Mouse (Mus musculus) liver, embryonic 11.5 days (tissue): ENCODE results near the gene Kpna1. TPM values are rescaled to one million over a fixed set of nuclear protein-coding genes. Genes with fewer than 3 reads are reported as not detected.
"Not testable (repeated sequence)": the region's sequence is repeated elsewhere in the genome, so short reads cannot be mapped to it uniquely, and the experiment has no call there.

Source experiments
- ATAC-seq: fragments of 200-750 bp; cut with Nextera tagmentation; replicated peaks from 2 replicates; pipeline ENCODE4 v1.8.0; 2017; ENCODE audit warnings: moderate number of reproducible peaks, mild to moderate bottlenecking, moderate TSS enrichment, moderate library complexity; ENCODE audit not compliant: low FRiP score
- DNase-seq: peaks from one replicate; pipeline ENCODE4 v3.0.0-alpha.2; 2017; ENCODE audit warnings: low spot score
- H3K27ac ChIP-seq: fragments of 300-500 bp; sonication (generic); 2 replicates; pipeline ENCODE4 v1.5.1; 2014; ENCODE audit warnings: mild to moderate bottlenecking, low read depth, low read length, control low read depth
- H3K27me3 ChIP-seq: fragments of 300-500 bp; sonication (generic); replicated peaks from 2 replicates; pipeline ENCODE4 v1.6.1; 2014; ENCODE audit warnings: low read length, mixed read lengths; ENCODE audit not compliant: control insufficient read depth, insufficient read depth
- H3K36me3 ChIP-seq: fragments of 300-500 bp; sonication (generic); 2 replicates; pipeline ENCODE4 v1.6.1; 2014; ENCODE audit warnings: mild to moderate bottlenecking, low read length, moderate library complexity, mixed read lengths; ENCODE audit not compliant: control insufficient read depth, insufficient read depth
- H3K4me1 ChIP-seq: fragments of 300-500 bp; sonication (generic); replicated peaks from 2 replicates; pipeline ENCODE4 v1.6.1; 2014; ENCODE audit warnings: low read length, mixed read lengths; ENCODE audit not compliant: control insufficient read depth, insufficient read depth
- H3K4me2 ChIP-seq: fragments of 300-500 bp; sonication (generic); 2 replicates; pipeline ENCODE4 v1.6.1; 2014; ENCODE audit warnings: mild to moderate bottlenecking, control low read depth, moderate library complexity
- H3K4me3 ChIP-seq: fragments of 300-500 bp; sonication (generic); 2 replicates; pipeline ENCODE4 v1.5.1; 2014; ENCODE audit warnings: low read depth, low read length, control low read depth
- H3K9ac ChIP-seq: fragments of 300-500 bp; sonication (generic); 2 replicates; pipeline ENCODE4 v1.6.1; 2014; ENCODE audit warnings: low read depth, low read length, control low read depth
- H3K9me3 ChIP-seq: fragments of 300-500 bp; sonication (generic); 2 replicates; pipeline ENCODE4 v1.6.1; 2016; ENCODE audit warnings: low read length, inconsistent platforms, mixed read lengths; ENCODE audit not compliant: control insufficient read depth
- WGBS: fragments of 180-500 bp; shearing (Covaris S2); extraction: QIAGEN DNeasy Blood & Tissue Kit; methylation state at CpG from one replicate; pipeline ENCODE4 v1.1.7; 2014; 5-methylcytosine and 5-hydroxymethylcytosine counted together
- polyA plus RNA-seq: library from polyadenylated mRNA; unstranded; fragments of >200 nt; fragmentation: Nextera tagmentation; extraction: Ambion mirVana; gene quantifications from 2 replicates; pipeline ENCODE4 v1.2.1, GENCODE M21; 2014

The Kpna1 gene
- 53.6 and 63.6 TPM in 2 replicates for polyA plus RNA-seq

GRCm38 (mm10) chr16:35978450-35978849 is at the start of gene Kpna1:
Kpna1 (plus strand) TSS chr16:35978750.
- H3K27me3 ChIP-seq, H3K9ac ChIP-seq, H3K9me3 ChIP-seq, DNase-seq, H3K4me2 ChIP-seq, H3K4me3 ChIP-seq, H3K4me1 ChIP-seq, H3K36me3 ChIP-seq, ATAC-seq, H3K27ac ChIP-seq: not testable (repeated sequence)
- 86% methylated on average over 1 of the region's 1 CpGs for WGBS

GRCm38 (mm10) chr16:35932179-35933055 is 46.1 kb upstream of the Kpna1 start:
- ATAC-seq: no peak
- H3K9ac ChIP-seq: no peak overlapping the region
- H3K4me2 ChIP-seq: no peak overlapping the region
- DNase-seq: no peak
- H3K4me1 ChIP-seq: no peaks in the 10 kb centered on the region
- H3K4me3 ChIP-seq: no peak overlapping the region
- H3K36me3 ChIP-seq: no peaks in the 10 kb centered on the region
- no peaks in the 10 kb centered on the region; the same call in 1 of the 2 replicates for H3K27me3 ChIP-seq
- no peak overlapping the region for H3K27ac ChIP-seq
- no peaks in the 10 kb centered on the region for H3K9me3 ChIP-seq
- 84% methylated on average over 19 of the region's 19 CpGs for WGBS

- Histone ChIP-seq H3K9me3 (no peaks in the 10 kb centered on the region), H3K9ac (no peak overlapping the region), H3K4me1 (no peaks in the 10 kb centered on the region), H3K4me2 (no peak overlapping the region), H3K36me3 (no peaks in the 10 kb centered on the region), H3K4me3 (no peak overlapping the region), H3K27ac (no peak overlapping the region), H3K27me3 (no peaks in the 10 kb centered on the region; the same call in 1 of the 2 replicates)
- no peak for ATAC-seq
- WGBS: 80% methylated on average over 10 of the region's 10 CpGs
- DNase-seq: no peak
Observed at GRCm38 (mm10) chr16:35933181-35933580, 45.4 kb upstream of the Kpna1 start.

- ATAC-seq (peak; percentile 77), DNase-seq (peak; percentile 71)
- Histone ChIP-seq H3K27me3 (no peaks in the 10 kb centered on the region; the same call in 1 of the 2 replicates), H3K4me2 (peak within 1 kb of the TSS; percentile 94), H3K27ac (0 out of 2 replicates have a peak within 1 kb of the TSS, but pooled peaks have one; percentile 48), H3K9ac (peak within 1 kb of the TSS; percentile 83), H3K4me1 (peaks cover 4% of the 10 kb centered on the region; the same call in 1 of the 2 replicates), H3K9me3 (no peaks in the 10 kb centered on the region), H3K36me3 (no peaks in the 10 kb centered on the region), H3K4me3 (peak within 1 kb of the TSS; percentile 81)
- WGBS: 1% methylated on average over 52 of the region's 52 CpGs
Observed at GRCm38 (mm10) chr16:35938211-35939151, 40.1 kb upstream of the Kpna1 start, which contains the start of the genes Parp9 and Dtx3l. Parp9 (plus strand) TSS chr16:35938470. Dtx3l (minus strand) TSS chr16:35939151.

GRCm38 (mm10) chr16:35939261-35939660 is 39.3 kb upstream of the Kpna1 start:
- no peak for DNase-seq
- no peaks in the 10 kb centered on the region for H3K9me3 ChIP-seq
- H3K36me3 ChIP-seq: no peaks in the 10 kb centered on the region
- no peaks in the 10 kb centered on the region; the same call in 1 of the 2 replicates for H3K27me3 ChIP-seq
- H3K9ac ChIP-seq: peak overlapping the region; percentile 83
- 0 out of 2 replicates have a peak, but pooled peaks have one; percentile 18 for ATAC-seq
- 0 out of 2 replicates have a peak overlapping the region, but pooled peaks have one; percentile 48 for H3K27ac ChIP-seq
- whole genome bisulfite sequencing: 3% methylated on average over 6 of the region's 6 CpGs
- H3K4me3 ChIP-seq: peak overlapping the region; percentile 81
- H3K4me2 ChIP-seq: peak overlapping the region; percentile 94
- peaks cover 4% of the 10 kb centered on the region; the same call in 1 of the 2 replicates for H3K4me1 ChIP-seq

- Histone ChIP-seq H3K4me1 (peaks cover 4% of the 10 kb centered on the region; the same call in 1 of the 2 replicates), H3K27ac (no peak overlapping the region), H3K9me3 (no peaks in the 10 kb centered on the region), H3K27me3 (no peaks in the 10 kb centered on the region; the same call in 1 of the 2 replicates), H3K9ac (peak overlapping the region; percentile 83), H3K36me3 (no peaks in the 10 kb centered on the region), H3K4me2 (peak overlapping the region; percentile 94), H3K4me3 (peak overlapping the region; percentile 81)
- WGBS: 10% methylated on average over 9 of the region's 9 CpGs
- ATAC-seq (peak; percentile 69), DNase-seq (peak; percentile 73)
Observed at GRCm38 (mm10) chr16:35939690-35940089, 38.9 kb upstream of the Kpna1 start.

GRCm38 (mm10) chr16:35941382-35941781 is 37.2 kb upstream of the Kpna1 start:
- no peak overlapping the region for H3K9ac ChIP-seq
- no peaks in the 10 kb centered on the region for H3K36me3 ChIP-seq
- no peak overlapping the region for H3K4me3 ChIP-seq
- no peaks in the 10 kb centered on the region for H3K9me3 ChIP-seq
- H3K4me2 ChIP-seq: no peak overlapping the region
- DNase-seq (peak; percentile 37), ATAC-seq (no peak)
- peaks cover 4% of the 10 kb centered on the region; the same call in 1 of the 2 replicates for H3K4me1 ChIP-seq
- no peaks in the 10 kb centered on the region for H3K27me3 ChIP-seq
- WGBS: 78% methylated on average over 7 of the region's 7 CpGs
- H3K27ac ChIP-seq: no peak overlapping the region

GRCm38 (mm10) chr16:35949264-35949663 is 29.3 kb upstream of the Kpna1 start:
- H3K4me2 ChIP-seq: no peak overlapping the region
- H3K9ac ChIP-seq: no peak overlapping the region
- H3K27ac ChIP-seq: no peak overlapping the region
- WGBS: 78% methylated on average over 5 of the region's 5 CpGs
- DNase-seq (no peak), ATAC-seq (no peak)
- H3K9me3 ChIP-seq: no peaks in the 10 kb centered on the region
- H3K36me3 ChIP-seq: no peaks in the 10 kb centered on the region
- H3K4me1 ChIP-seq: no peaks in the 10 kb centered on the region
- H3K27me3 ChIP-seq: no peaks in the 10 kb centered on the region
- H3K4me3 ChIP-seq: no peak overlapping the region
